Comparison of ENCODE assay signal across 7 mouse cellular contexts in genomic region chr6:9889853-9890252, GRCm38 (mm10).
DNase-seq lines count a peak whose midpoint lies in the region; ATAC-seq lines count a peak whose summit lies in the region.
"Not testable (repeated sequence)": the region's sequence is repeated elsewhere in the genome, so short reads cannot be mapped to it uniquely, and the experiment has no call there.

No protein-coding gene starts in this region.

- H3K4me1 ChIP-seq in forebrain, embryonic 12.5 days; heart, embryonic 15.5 days (replicated peaks); intestine, embryonic 14.5 days (replicated peaks; ENCODE audit: control insufficient read depth, insufficient read depth, low read length); limb, embryonic 15.5 days; neural tube, embryonic 12.5 days: not testable (repeated sequence)

- H3K4me3 ChIP-seq in forebrain, embryonic 12.5 days (replicated peaks); heart, embryonic 15.5 days; intestine, embryonic 14.5 days (ENCODE audit: low read depth, low read length); limb, embryonic 15.5 days; neural tube, embryonic 12.5 days: not testable (repeated sequence)

- H3K9ac ChIP-seq in forebrain, embryonic 12.5 days; heart, embryonic 15.5 days; intestine, embryonic 14.5 days (ENCODE audit: low read length); limb, embryonic 15.5 days; neural tube, embryonic 12.5 days: not testable (repeated sequence)

- peak; percentile 100 for ATAC-seq in activated CD4-positive, CD25-positive, alpha-beta regulatory T cell, adult 4 months
- peak; percentile 100 for ATAC-seq in forebrain, embryonic 12.5 days (ENCODE audit: low FRiP score)
- peak; percentile 100 for ATAC-seq in heart, embryonic 15.5 days (replicated peaks; ENCODE audit: insufficient number of reproducible peaks, insufficient read depth, low FRiP score, low read depth)
- ATAC-seq in intestine, embryonic 14.5 days (replicated peaks; ENCODE audit: low FRiP score, low TSS enrichment, low read depth), result peak; percentile 100
- peak; percentile 100 for ATAC-seq in limb, embryonic 15.5 days (ENCODE audit: insufficient number of reproducible peaks, low FRiP score, low TSS enrichment, low read depth)
- peak; percentile 100 for ATAC-seq in megakaryocyte, adult 5-6 weeks (ENCODE audit: poor library complexity, severe bottlenecking)
- ATAC-seq in neural tube, embryonic 12.5 days (ENCODE audit: low FRiP score, low read depth), result peak; percentile 100

- not testable (repeated sequence) for H3K27me3 ChIP-seq in forebrain, embryonic 12.5 days; heart, embryonic 15.5 days; intestine, embryonic 14.5 days (replicated peaks; ENCODE audit: control insufficient read depth, insufficient read depth, low read length); limb, embryonic 15.5 days; neural tube, embryonic 12.5 days (replicated peaks)

- WGBS in forebrain, embryonic 12.5 days, result 90% methylated on average over 8 of the region's 8 CpGs
- 74% methylated on average over 8 of the region's 8 CpGs for WGBS in heart, embryonic 15.5 days
- WGBS in intestine, embryonic 14.5 days, result 84% methylated on average over 8 of the region's 8 CpGs
- WGBS in limb, embryonic 15.5 days, result 83% methylated on average over 8 of the region's 8 CpGs
- WGBS in neural tube, embryonic 12.5 days, result 90% methylated on average over 8 of the region's 8 CpGs

- DNase-seq in intestine, embryonic 14.5 days (ENCODE audit: low spot score), result not testable (repeated sequence)

- not testable (repeated sequence) for H3K36me3 ChIP-seq in forebrain, embryonic 12.5 days (replicated peaks); heart, embryonic 15.5 days; intestine, embryonic 14.5 days (ENCODE audit: control insufficient read depth, insufficient read depth, low read length); limb, embryonic 15.5 days; neural tube, embryonic 12.5 days

- not testable (repeated sequence) for H3K27ac ChIP-seq in forebrain, embryonic 12.5 days; heart, embryonic 15.5 days; intestine, embryonic 14.5 days (ENCODE audit: low read depth); limb, embryonic 15.5 days; neural tube, embryonic 12.5 days

- H3K4me2 ChIP-seq in forebrain, embryonic 12.5 days; heart, embryonic 15.5 days; intestine, embryonic 14.5 days (ENCODE audit: low read length); limb, embryonic 15.5 days; neural tube, embryonic 12.5 days (replicated peaks): not testable (repeated sequence)

- not testable (repeated sequence) for H3K9me3 ChIP-seq in forebrain, embryonic 12.5 days; heart, embryonic 15.5 days (replicated peaks); intestine, embryonic 14.5 days (ENCODE audit: control insufficient read depth, low read length); limb, embryonic 15.5 days; neural tube, embryonic 12.5 days
